Mouse (Mus musculus): ENCODE measurements around the gene Nepn.

- TF ChIP-seq CTCF (IDR thresholded peaks at IDR 0.05; ENCODE audit: insufficient read depth, low read length), result no peak
- TF ChIP-seq POLR2A (IDR thresholded peaks at IDR 0.05; ENCODE audit: borderline replicate concordance, extremely low read depth, low read depth, low read length), result no peak
Observed at GRCm38 (mm10) chr10:52421716-52422115, 32.9 kb downstream of the Nepn start.
